Mouse (Mus musculus): Measurements from ENCODE around the gene Ifnl3. TPM values are rescaled to one million over a fixed set of nuclear protein-coding genes. Genes with fewer than 3 reads are reported as not detected.

Ifnl3 gene
- polyA plus RNA-seq, 1 experiment = not detected

DNA sequence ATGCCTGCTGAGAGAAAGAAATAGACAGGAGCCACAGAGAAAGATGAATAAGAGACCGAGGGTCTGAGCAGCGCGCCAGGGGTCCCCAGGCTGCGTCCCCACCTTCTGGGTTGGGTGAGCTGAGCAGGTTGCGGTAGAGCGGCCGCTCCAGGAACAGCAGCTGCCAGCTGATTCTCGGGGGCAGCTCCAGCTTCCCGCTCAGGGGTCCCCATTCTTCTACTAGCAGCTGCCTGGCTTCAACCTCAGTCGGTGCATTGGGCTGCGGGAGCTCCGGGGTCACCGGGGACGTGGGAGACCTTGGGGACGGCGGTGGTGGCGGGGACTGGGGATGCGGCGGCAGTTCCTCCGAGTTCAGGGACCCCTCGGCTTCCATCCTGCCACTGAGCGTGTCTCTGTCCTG is 24.0 kb downstream of the Ifnl3 start:
- Histone ChIP-seq H3K4me1 (ENCODE audit: control insufficient read depth, insufficient read depth, insufficient read length, low read length) (peaks cover 4% of the 10 kb centered on the region), H3K36me3 (ENCODE audit: control insufficient read depth, insufficient read depth, low read length) (no peaks in the 10 kb centered on the region), H3K27me3 (ENCODE audit: control insufficient read depth, insufficient read depth, low read length) (peaks cover 18% of the 10 kb centered on the region), H3K4me3 (ENCODE audit: low read depth, low read length) (no peak overlapping the region), H3K27ac (ENCODE audit: insufficient read depth, low read depth, low read length) (no peak overlapping the region)
- 7% methylated on average over 22 of the region's 22 CpGs for WGBS
- TF ChIP-seq POLR2A (IDR thresholded peaks at IDR 0.05; ENCODE audit: low read depth, low read length) (no peak), CTCF (IDR thresholded peaks at IDR 0.05; ENCODE audit: extremely low read depth, insufficient read length, insufficient replicate concordance, low read depth, low read length) (no peak)

GRCm38 (mm10) chr7:28547154-28547553 is 24.5 kb downstream of the Ifnl3 start, which contains the start of gene Nccrp1:
TSS of gene Nccrp1 (minus strand) at chr7:28547254.
- Histone ChIP-seq H3K4me3 (ENCODE audit: low read depth, low read length) (no peak within 1 kb of the TSS), H3K36me3 (ENCODE audit: control insufficient read depth, insufficient read depth, low read length) (no peaks in the 10 kb centered on the region), H3K27ac (ENCODE audit: insufficient read depth, low read depth, low read length) (no peak within 1 kb of the TSS), H3K4me1 (ENCODE audit: control insufficient read depth, insufficient read depth, insufficient read length, low read length) (peaks cover 4% of the 10 kb centered on the region), H3K27me3 (ENCODE audit: control insufficient read depth, insufficient read depth, low read length) (peaks cover 18% of the 10 kb centered on the region)
- no peak for TF ChIP-seq CTCF (IDR thresholded peaks at IDR 0.05; ENCODE audit: extremely low read depth, insufficient read length, insufficient replicate concordance, low read depth, low read length)
- TF ChIP-seq POLR2A (IDR thresholded peaks at IDR 0.05; ENCODE audit: low read depth, low read length) = no peak
- WGBS = 17% methylated on average over 5 of the region's 5 CpGs

DNA sequence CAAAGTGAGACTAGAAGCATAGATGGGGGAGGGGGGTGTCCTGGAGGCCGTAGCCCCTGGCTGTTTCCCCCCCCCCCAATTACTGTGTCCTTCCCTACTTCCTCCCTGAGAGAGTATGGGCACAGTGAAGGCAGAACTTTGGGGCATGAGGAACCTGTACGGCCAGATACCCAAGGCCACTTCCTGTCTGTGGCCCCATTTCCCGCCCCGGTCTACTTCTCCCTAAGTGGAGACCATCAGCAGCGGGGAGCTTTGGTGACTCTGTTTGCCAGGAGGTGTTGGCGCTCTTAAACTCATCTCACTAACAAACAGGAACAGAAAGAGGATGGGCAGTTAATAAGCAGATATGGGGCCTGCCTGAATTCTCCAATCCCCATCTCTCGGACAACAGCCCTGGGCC is 25.0 kb downstream of the Ifnl3 start:
- H3K27me3 ChIP-seq (ENCODE audit: control insufficient read depth, insufficient read depth, low read length) = peaks cover 18% of the 10 kb centered on the region
- H3K36me3 ChIP-seq (ENCODE audit: control insufficient read depth, insufficient read depth, low read length) = no peaks in the 10 kb centered on the region
- no peak for TF ChIP-seq POLR2A (IDR thresholded peaks at IDR 0.05; ENCODE audit: low read depth, low read length)
- peaks cover 4% of the 10 kb centered on the region for H3K4me1 ChIP-seq (ENCODE audit: control insufficient read depth, insufficient read depth, insufficient read length, low read length)
- no peak overlapping the region for H3K4me3 ChIP-seq (ENCODE audit: low read depth, low read length)
- 62% methylated on average over 7 of the region's 7 CpGs for WGBS
- no peak overlapping the region for H3K27ac ChIP-seq (ENCODE audit: insufficient read depth, low read depth, low read length)

- Histone ChIP-seq H3K27ac (ENCODE audit: insufficient read depth, low read depth, low read length) (no peak overlapping the region), H3K36me3 (ENCODE audit: control insufficient read depth, insufficient read depth, low read length) (peaks cover 3% of the 10 kb centered on the region; the same call in 1 of the 2 replicates), H3K4me1 (ENCODE audit: control insufficient read depth, insufficient read depth, insufficient read length, low read length) (peaks cover 3% of the 10 kb centered on the region), H3K27me3 (ENCODE audit: control insufficient read depth, insufficient read depth, low read length) (no peaks in the 10 kb centered on the region), H3K4me3 (ENCODE audit: low read depth, low read length) (no peak overlapping the region)
- TF ChIP-seq POLR2A (IDR thresholded peaks at IDR 0.05; ENCODE audit: low read depth, low read length) (no peak), CTCF (IDR thresholded peaks at IDR 0.05; ENCODE audit: extremely low read depth, insufficient read length, insufficient replicate concordance, low read depth, low read length) (no peak)
- 80% methylated on average over 6 of the region's 6 CpGs for WGBS
Observed at GRCm38 (mm10) chr7:28553076-28553475, 30.4 kb downstream of the Ifnl3 start.

- Histone ChIP-seq H3K36me3 (ENCODE audit: control insufficient read depth, insufficient read depth, low read length) (peaks cover 25% of the 10 kb centered on the region), H3K27ac (ENCODE audit: insufficient read depth, low read depth, low read length) (no peak overlapping the region), H3K4me1 (ENCODE audit: control insufficient read depth, insufficient read depth, insufficient read length, low read length) (peaks cover 3% of the 10 kb centered on the region), H3K4me3 (ENCODE audit: low read depth, low read length) (no peak overlapping the region), H3K27me3 (ENCODE audit: control insufficient read depth, insufficient read depth, low read length) (no peaks in the 10 kb centered on the region)
- WGBS = 12% methylated on average over 5 of the region's 5 CpGs
- TF ChIP-seq POLR2A (IDR thresholded peaks at IDR 0.05; ENCODE audit: low read depth, low read length) (no peak), CTCF (IDR thresholded peaks at IDR 0.05; ENCODE audit: extremely low read depth, insufficient read length, insufficient replicate concordance, low read depth, low read length) (no peak)
Observed at GRCm38 (mm10) chr7:28555939-28556535, 33.4 kb downstream of the Ifnl3 start.

DNA sequence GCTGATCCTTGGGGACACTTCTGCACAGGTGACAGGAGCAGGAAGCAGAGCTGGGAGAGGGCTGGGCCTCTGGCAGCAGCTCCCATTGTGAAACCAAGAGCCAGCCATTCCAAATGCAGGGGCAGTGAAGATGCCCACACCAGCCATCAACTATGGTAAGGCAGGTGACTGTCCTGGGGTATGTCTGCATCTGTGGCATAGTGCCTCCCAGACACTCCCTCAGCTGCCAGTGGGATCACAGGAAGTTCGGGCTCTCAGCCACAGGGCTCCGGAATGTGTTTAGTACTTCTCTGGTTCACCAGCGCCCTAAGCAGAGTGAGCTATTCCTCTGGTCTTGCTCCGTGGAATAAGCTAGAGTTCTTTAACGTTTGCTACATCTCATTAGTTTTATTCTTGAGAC is 34.4 kb downstream of the Ifnl3 start:
- Histone ChIP-seq H3K36me3 (ENCODE audit: control insufficient read depth, insufficient read depth, low read length) (peaks cover 31% of the 10 kb centered on the region), H3K27ac (ENCODE audit: insufficient read depth, low read depth, low read length) (no peak overlapping the region), H3K4me3 (ENCODE audit: low read depth, low read length) (no peak overlapping the region), H3K4me1 (ENCODE audit: control insufficient read depth, insufficient read depth, insufficient read length, low read length) (peaks cover 3% of the 10 kb centered on the region), H3K27me3 (ENCODE audit: control insufficient read depth, insufficient read depth, low read length) (no peaks in the 10 kb centered on the region)
- TF ChIP-seq CTCF (IDR thresholded peaks at IDR 0.05; ENCODE audit: extremely low read depth, insufficient read length, insufficient replicate concordance, low read depth, low read length) (no peak), POLR2A (IDR thresholded peaks at IDR 0.05; ENCODE audit: low read depth, low read length) (no peak)
- 68% methylated on average over 5 of the region's 5 CpGs for WGBS

GRCm38 (mm10) chr7:28557708-28558107 is 35.1 kb downstream of the Ifnl3 start:
- Histone ChIP-seq H3K36me3 (ENCODE audit: control insufficient read depth, insufficient read depth, low read length) (peaks cover 37% of the 10 kb centered on the region), H3K27me3 (ENCODE audit: control insufficient read depth, insufficient read depth, low read length) (no peaks in the 10 kb centered on the region), H3K27ac (ENCODE audit: insufficient read depth, low read depth, low read length) (no peak overlapping the region), H3K4me1 (ENCODE audit: control insufficient read depth, insufficient read depth, insufficient read length, low read length) (peaks cover 3% of the 10 kb centered on the region), H3K4me3 (ENCODE audit: low read depth, low read length) (no peak overlapping the region)
- TF ChIP-seq CTCF (IDR thresholded peaks at IDR 0.05; ENCODE audit: extremely low read depth, insufficient read length, insufficient replicate concordance, low read depth, low read length) = no peak
- TF ChIP-seq POLR2A (IDR thresholded peaks at IDR 0.05; ENCODE audit: low read depth, low read length) = no peak
- WGBS = 78% methylated on average over 6 of the region's 6 CpGs

Measured in small intestine, adult 2 months (tissue).